Mouse (Mus musculus): ENCODE measurements around the gene Btnl2.

GRCm38 (mm10) chr17:34377450-34378209, 23.0 kb downstream of the Btnl2 start:
- no peak for TF ChIP-seq ZC3H11A (IDR thresholded peaks at IDR 0.05; ENCODE audit: borderline replicate concordance, low read depth, low read length)
- TF ChIP-seq CHD2 (IDR thresholded peaks at IDR 0.05; ENCODE audit: low read depth, low read length): no peak
- no peak for TF ChIP-seq ZNF384 (IDR thresholded peaks at IDR 0.05; ENCODE audit: low read depth, low read length)
